Mouse (Mus musculus): ENCODE measurements at regions not wholly inside any gene's neighbourhood (a gene's known extent, or its start where the extent isn't known, plus 50 kb on each side); places are given as distances from the start of the nearest gene placed in this dataset.

GRCm38 (mm10) chr15:33759496-33759895 lies 598.2 kb downstream of the 9430069I07Rik start:
- DNase-seq, result no peak

- DNase-seq, result no peak
These were observed 598.9 kb downstream of the 9430069I07Rik start for GRCm38 (mm10) chr15:33758771-33759170.

Measured in adrenal gland, postnatal 10 days (tissue).